Comparison of ENCODE assay signal across 8 mouse cellular contexts in the genomic region with DNA sequence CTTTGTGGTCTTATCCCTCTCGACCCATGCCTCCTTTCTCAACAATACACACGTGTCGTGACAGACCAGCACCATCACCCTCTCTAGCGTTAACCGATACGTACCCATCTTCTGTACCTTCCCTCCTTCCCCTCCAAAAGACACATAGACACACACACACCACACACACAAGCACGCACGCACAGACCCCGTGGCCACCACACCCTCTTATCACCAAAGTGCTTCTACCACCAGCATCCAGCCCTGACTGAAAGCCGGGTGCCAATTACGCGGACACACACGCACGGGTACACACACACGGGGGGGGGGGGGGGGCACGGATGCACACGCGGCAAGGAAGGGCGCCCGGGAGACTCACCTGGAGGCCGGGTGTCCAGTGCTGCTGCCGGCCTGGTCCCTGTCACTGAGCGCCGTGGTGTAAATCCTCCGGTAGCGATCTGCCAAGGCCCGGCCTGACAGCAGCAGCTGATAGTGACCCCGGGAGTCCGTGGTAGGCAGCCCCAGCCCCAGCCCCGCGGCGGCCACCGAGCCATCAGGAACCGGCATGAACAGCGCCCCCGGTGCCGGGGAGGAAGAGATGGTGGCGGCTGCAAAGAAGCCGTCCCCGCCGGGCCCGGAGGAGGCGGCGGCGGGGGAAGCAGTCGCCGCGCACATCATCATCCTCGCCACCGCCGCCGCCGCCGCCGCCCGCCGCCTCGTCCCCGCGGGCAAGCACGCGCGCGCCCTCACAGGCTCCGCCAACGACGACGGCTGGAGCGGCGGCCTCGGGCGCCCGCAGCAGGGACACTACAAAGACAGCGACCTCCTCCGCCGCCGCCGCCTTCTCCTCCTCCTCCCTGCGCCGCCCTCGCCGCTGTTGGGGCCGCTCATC. TPM values are rescaled to one million over a fixed set of nuclear protein-coding genes. Genes with fewer than 3 reads are reported as not detected.
DNase-seq lines count a peak whose midpoint lies in the region; ATAC-seq and TF ChIP-seq lines count a peak whose summit lies in the region.

No protein-coding gene starts in this region.

- peak; percentile 47; the same call in 1 of the 2 replicates for TF ChIP-seq CTCF in hindbrain, postnatal 0 days (IDR thresholded peaks at IDR 0.05; ENCODE audit: low read depth)

- H3K9me3 ChIP-seq in hindbrain, postnatal 0 days (ENCODE audit: low read length), result no peaks in the 10 kb centered on the region

- H3K36me3 ChIP-seq in hindbrain, postnatal 0 days (ENCODE audit: insufficient read depth, low read length), result no peaks in the 10 kb centered on the region

- H3K27ac ChIP-seq in hindbrain, postnatal 0 days, result peak overlapping the region; percentile 96

- peak overlapping the region; percentile 71 for H3K4me2 ChIP-seq in hindbrain, postnatal 0 days (ENCODE audit: low read depth, low read length)

- intact Hi-C loops in left cerebral cortex, postnatal 36 days (cut with DNase I), result loop anchor here (1.0 kb wide), 1 partner anchor 123 kb away; no protein-coding TSS in a partner anchor

- peak; percentile 32 for DNase-seq in layer of hippocampus, adult 11-12 months (ENCODE audit: low spot score)
- no peak for DNase-seq in layer of hippocampus, adult 9-10 months (ENCODE audit: low spot score)
- DNase-seq in frontal cortex, postnatal 10 days (ENCODE audit: low spot score in 2 of 2), result peak; percentile 55 to 69
- DNase-seq in hindbrain, postnatal 0 days (ENCODE audit: low spot score), result peak; percentile 62
- peak; percentile 31 to 36 for DNase-seq in left cerebral cortex, postnatal 36 days (ENCODE audit: low spot score in 2 of 2)
- peak; percentile 49 for DNase-seq in mesoderm, embryonic 11.5 days (ENCODE audit: low read depth, low spot score)
- peak; percentile 19 to 54 for DNase-seq in spleen, postnatal 14 days (ENCODE audit: low spot score in 2 of 2)

- peak; percentile 27 for ATAC-seq in cerebellum, adult (ENCODE audit: insufficient number of reproducible peaks, low FRiP score, low TSS enrichment)
- ATAC-seq in hindbrain, postnatal 0 days, result peak; percentile 70

- WGBS in hindbrain, postnatal 0 days, result under 1% methylated on average over 51 of the region's 83 CpGs

- H3K4me3 ChIP-seq in hindbrain, postnatal 0 days (ENCODE audit: low read length), result peak overlapping the region; percentile 79

- H3K9ac ChIP-seq in hindbrain, postnatal 0 days (replicated peaks; ENCODE audit: low read length), result peak overlapping the region; percentile 92

- H3K27me3 ChIP-seq in hindbrain, postnatal 0 days (ENCODE audit: insufficient read depth, low read length), result no peaks in the 10 kb centered on the region

- H3K4me1 ChIP-seq in hindbrain, postnatal 0 days (ENCODE audit: insufficient read depth, low read length), result peaks cover 15% of the 10 kb centered on the region; the same call in 1 of the 2 replicates

RNA-seq across cellular contexts. Expression of a gene that starts 0.5 kb away (rescaled TPM):
- total RNA-seq in hindbrain, postnatal 0 days (2014; rRNA removed), result 86.1 and 89.3 TPM in 2 replicates
- 54.1 and 57.3 TPM in 2 replicates for polyA plus RNA-seq in hindbrain, postnatal 0 days (2015; fragmentation: Nextera tagmentation; extraction: Ambion mirVana)
- 100 to 1,000 TPM; 155 to 166 TPM for total RNA-seq in left cerebral cortex, postnatal 36 days (2021)
